Mouse (Mus musculus) cerebellum, adult 2 months (tissue): ENCODE data around the gene Nup98.

Source experiments
- CTCF ChIP-seq: fragments of 200-500 bp; IDR thresholded peaks from 2 replicates; pipeline ENCODE4 v1.5.1; 2011; ENCODE audit warnings: low read depth, mild to moderate bottlenecking, control low read depth, low read length, moderate library complexity, borderline replicate concordance; ENCODE audit not compliant: insufficient read depth
- POLR2A ChIP-seq: fragments of 200-500 bp; IDR thresholded peaks from 2 replicates; pipeline ENCODE4 v1.6.1; 2011; ENCODE audit warnings: low read length, control low read depth, borderline replicate concordance; ENCODE audit not compliant: insufficient read depth

- no peak for TF ChIP-seq CTCF
- TF ChIP-seq POLR2A, result no peak
Measured at GRCm38 (mm10) chr7:102109746-102110145, 100.2 kb downstream of the Nup98 start.
